Mouse (Mus musculus): ENCODE results near the gene Mier2. TPM values are rescaled to one million over a fixed set of nuclear protein-coding genes. Genes with fewer than 3 reads are reported as not detected.

Mier2 gene
- polyA plus RNA-seq, 1 experiment from 2014 or later: 15.6 TPM

DNA sequence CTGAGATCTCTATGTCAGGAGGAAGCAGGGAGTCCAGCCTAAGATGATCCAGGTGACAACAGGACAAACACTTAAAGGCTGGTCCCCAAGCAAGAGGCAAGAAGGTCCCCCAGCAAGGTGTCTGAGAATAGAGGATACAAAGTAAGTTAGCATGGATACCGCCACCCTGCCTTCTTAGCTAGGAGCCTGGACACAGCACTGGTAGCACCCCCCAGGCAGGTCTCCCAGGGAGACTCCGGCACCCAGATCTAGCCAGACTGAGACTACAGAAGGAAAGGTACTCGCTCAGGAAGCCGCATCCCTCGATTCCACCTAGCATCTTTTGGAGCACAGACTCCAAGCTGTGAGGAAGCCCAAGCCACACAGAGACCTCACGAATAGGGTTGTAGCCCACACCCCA is 1.8 kb downstream of the Mier2 start:
- no peak for ATAC-seq
- WGBS: 87% methylated on average over 6 of the region's 6 CpGs
- H3K4me3 ChIP-seq (ENCODE audit: low read depth, low read length): no peak overlapping the region
- no peak for TF ChIP-seq CTCF (IDR thresholded peaks at IDR 0.05; ENCODE audit: low read depth)
- no peak overlapping the region for H3K27ac ChIP-seq (ENCODE audit: low read depth, low read length)
- H3K27me3 ChIP-seq (replicated peaks; ENCODE audit: control insufficient read depth, insufficient read depth, low read length): no peaks in the 10 kb centered on the region
- H3K4me1 ChIP-seq (replicated peaks; ENCODE audit: control insufficient read depth, insufficient read depth, low read length): peaks cover 5% of the 10 kb centered on the region; the same call in 1 of the 2 replicates
- H3K9ac ChIP-seq (ENCODE audit: low read depth, low read length): no peak overlapping the region
- H3K9me3 ChIP-seq (ENCODE audit: control insufficient read depth): no peaks in the 10 kb centered on the region
- no peak overlapping the region for H3K4me2 ChIP-seq (replicated peaks; ENCODE audit: low read depth)
- peaks cover 16% of the 10 kb centered on the region for H3K36me3 ChIP-seq (ENCODE audit: control insufficient read depth, insufficient read depth)

DNA sequence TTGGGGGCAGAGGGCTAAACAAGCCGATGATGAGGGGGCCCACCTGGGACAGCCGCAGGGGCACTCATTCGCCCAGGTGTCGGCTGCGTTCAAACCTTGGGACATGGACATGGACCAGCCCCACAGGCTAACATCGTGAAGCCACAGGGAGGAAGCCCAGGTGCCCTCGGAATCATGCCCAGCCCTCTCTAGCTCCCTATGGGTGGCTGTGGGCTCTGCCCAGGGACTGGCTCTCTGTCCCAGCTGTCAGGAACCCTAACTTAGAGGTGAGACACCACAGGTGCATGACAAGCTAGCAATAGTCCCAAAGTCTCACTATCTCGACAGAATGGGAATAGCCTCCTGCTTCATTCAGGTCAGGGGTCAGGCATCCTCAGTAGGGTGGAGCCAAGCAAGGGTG is 2.5 kb downstream of the Mier2 start:
- Histone ChIP-seq H3K4me2 (replicated peaks; ENCODE audit: low read depth) (no peak overlapping the region), H3K4me3 (ENCODE audit: low read depth, low read length) (no peak overlapping the region), H3K36me3 (ENCODE audit: control insufficient read depth, insufficient read depth) (peaks cover 22% of the 10 kb centered on the region), H3K4me1 (replicated peaks; ENCODE audit: control insufficient read depth, insufficient read depth, low read length) (peaks cover 5% of the 10 kb centered on the region; the same call in 1 of the 2 replicates), H3K9me3 (ENCODE audit: control insufficient read depth) (no peaks in the 10 kb centered on the region), H3K27me3 (replicated peaks; ENCODE audit: control insufficient read depth, insufficient read depth, low read length) (no peaks in the 10 kb centered on the region), H3K27ac (ENCODE audit: low read depth, low read length) (no peak overlapping the region), H3K9ac (ENCODE audit: low read depth, low read length) (no peak overlapping the region)
- TF ChIP-seq CTCF (IDR thresholded peaks at IDR 0.05; ENCODE audit: low read depth): no peak
- ATAC-seq: no peak
- WGBS: 82% methylated on average over 8 of the region's 8 CpGs

DNA sequence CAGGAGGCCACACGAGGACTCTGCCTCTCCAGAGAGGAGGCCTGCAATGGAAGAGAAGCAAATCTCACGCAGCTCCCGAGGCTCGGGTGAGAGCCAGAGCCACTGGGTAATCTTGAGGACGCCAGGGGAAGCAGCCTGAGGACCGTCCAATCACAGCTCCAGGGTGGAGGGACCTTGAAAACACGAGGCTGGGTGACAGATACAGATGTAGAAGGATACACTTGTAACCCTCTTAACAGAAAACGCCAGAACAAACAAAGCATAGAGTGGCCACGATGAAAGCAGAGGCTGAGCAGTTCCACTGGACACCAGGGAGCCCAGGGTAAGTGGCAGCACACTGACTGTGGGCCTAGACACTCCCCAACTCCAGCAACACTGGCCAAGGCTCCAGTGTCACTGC is 4.6 kb downstream of the Mier2 start:
- TF ChIP-seq CTCF (IDR thresholded peaks at IDR 0.05; ENCODE audit: low read depth): no peak
- H3K4me2 ChIP-seq (replicated peaks; ENCODE audit: low read depth): no peak overlapping the region
- no peak overlapping the region for H3K9ac ChIP-seq (ENCODE audit: low read depth, low read length)
- H3K36me3 ChIP-seq (ENCODE audit: control insufficient read depth, insufficient read depth): peaks cover 42% of the 10 kb centered on the region
- no peak for ATAC-seq
- no peaks in the 10 kb centered on the region for H3K27me3 ChIP-seq (replicated peaks; ENCODE audit: control insufficient read depth, insufficient read depth, low read length)
- no peaks in the 10 kb centered on the region for H3K9me3 ChIP-seq (ENCODE audit: control insufficient read depth)
- no peak overlapping the region for H3K27ac ChIP-seq (ENCODE audit: low read depth, low read length)
- 74% methylated on average over 9 of the region's 9 CpGs for WGBS
- H3K4me1 ChIP-seq (replicated peaks; ENCODE audit: control insufficient read depth, insufficient read depth, low read length): peaks cover 5% of the 10 kb centered on the region; the same call in 1 of the 2 replicates
- H3K4me3 ChIP-seq (ENCODE audit: low read depth, low read length): no peak overlapping the region

DNA sequence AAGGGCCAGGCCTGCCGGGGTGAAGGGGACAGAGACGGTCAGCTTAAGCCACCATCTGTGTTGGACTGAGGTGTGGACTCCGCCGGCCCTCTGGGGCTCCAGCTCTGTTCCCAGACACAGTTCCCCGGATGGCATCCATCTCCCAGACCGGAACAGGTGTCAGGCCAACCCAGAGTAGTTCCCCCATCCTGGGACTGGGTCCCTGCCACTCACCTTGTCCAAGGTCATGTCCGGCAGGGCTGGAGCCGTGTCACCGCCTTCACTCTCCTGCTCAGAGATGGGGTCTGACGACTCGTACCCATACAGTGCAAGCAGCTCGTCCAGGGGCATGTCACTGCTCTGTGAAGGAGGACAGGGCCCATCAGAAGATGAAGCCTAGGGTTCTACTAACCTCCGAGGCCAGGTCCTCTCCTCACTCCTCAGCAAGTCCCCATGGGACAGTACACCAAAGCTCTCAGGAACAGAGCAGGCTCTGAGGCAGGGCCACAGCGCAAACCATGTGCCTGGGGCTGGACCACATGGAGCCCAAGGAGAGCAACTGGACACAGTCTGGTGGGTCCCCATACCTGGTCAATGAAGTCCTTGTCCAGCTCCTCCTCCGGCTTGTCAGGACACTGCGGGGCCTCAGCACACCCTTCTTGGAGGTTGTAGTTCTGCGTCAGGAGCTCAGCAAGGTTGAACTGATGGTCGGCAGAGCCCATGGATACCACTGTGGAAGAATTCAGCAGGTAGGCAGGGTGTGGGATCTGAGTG is 5.9 kb downstream of the Mier2 start:
- H3K27me3 ChIP-seq (replicated peaks; ENCODE audit: control insufficient read depth, insufficient read depth, low read length): no peaks in the 10 kb centered on the region
- H3K9me3 ChIP-seq (ENCODE audit: control insufficient read depth): no peaks in the 10 kb centered on the region
- no peak overlapping the region for H3K27ac ChIP-seq (ENCODE audit: low read depth, low read length)
- H3K4me3 ChIP-seq (ENCODE audit: low read depth, low read length): no peak overlapping the region
- no peak overlapping the region for H3K9ac ChIP-seq (ENCODE audit: low read depth, low read length)
- H3K4me2 ChIP-seq (replicated peaks; ENCODE audit: low read depth): no peak overlapping the region
- no peak for TF ChIP-seq CTCF (IDR thresholded peaks at IDR 0.05; ENCODE audit: low read depth)
- H3K4me1 ChIP-seq (replicated peaks; ENCODE audit: control insufficient read depth, insufficient read depth, low read length): peaks cover 5% of the 10 kb centered on the region; the same call in 1 of the 2 replicates
- ATAC-seq: no peak
- peaks cover 54% of the 10 kb centered on the region for H3K36me3 ChIP-seq (ENCODE audit: control insufficient read depth, insufficient read depth)
- WGBS: 94% methylated on average over 18 of the region's 18 CpGs

DNA sequence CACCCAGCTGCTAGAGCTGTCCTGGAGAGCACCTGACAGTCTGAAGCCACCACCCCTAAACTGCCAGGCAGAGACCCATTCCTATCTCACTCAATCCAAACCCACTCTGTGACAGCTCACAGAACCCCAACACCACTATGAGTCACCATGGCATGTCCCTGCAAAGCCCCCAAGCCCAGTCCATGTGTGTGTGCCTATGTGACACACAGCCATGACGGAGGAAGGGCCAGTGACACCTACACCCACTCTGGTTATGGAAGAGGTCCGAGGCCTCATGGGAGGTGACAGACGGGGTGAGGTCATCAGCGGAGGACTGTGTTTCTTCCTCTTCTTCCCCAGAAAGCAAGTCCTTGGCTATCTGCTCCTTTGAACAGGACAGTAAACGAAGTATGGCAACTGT is 6.5 kb downstream of the Mier2 start:
- H3K9ac ChIP-seq (ENCODE audit: low read depth, low read length): no peak overlapping the region
- TF ChIP-seq CTCF (IDR thresholded peaks at IDR 0.05; ENCODE audit: low read depth): no peak
- H3K4me1 ChIP-seq (replicated peaks; ENCODE audit: control insufficient read depth, insufficient read depth, low read length): 0 out of 2 replicates have a peak, but pooled peaks cover 5% of the 10 kb centered on the region
- no peaks in the 10 kb centered on the region for H3K27me3 ChIP-seq (replicated peaks; ENCODE audit: control insufficient read depth, insufficient read depth, low read length)
- no peak overlapping the region for H3K4me2 ChIP-seq (replicated peaks; ENCODE audit: low read depth)
- no peak overlapping the region for H3K27ac ChIP-seq (ENCODE audit: low read depth, low read length)
- 92% methylated on average over 5 of the region's 5 CpGs for WGBS
- H3K9me3 ChIP-seq (ENCODE audit: control insufficient read depth): no peaks in the 10 kb centered on the region
- no peak overlapping the region for H3K4me3 ChIP-seq (ENCODE audit: low read depth, low read length)
- ATAC-seq: no peak
- H3K36me3 ChIP-seq (ENCODE audit: control insufficient read depth, insufficient read depth): peaks cover 60% of the 10 kb centered on the region

DNA sequence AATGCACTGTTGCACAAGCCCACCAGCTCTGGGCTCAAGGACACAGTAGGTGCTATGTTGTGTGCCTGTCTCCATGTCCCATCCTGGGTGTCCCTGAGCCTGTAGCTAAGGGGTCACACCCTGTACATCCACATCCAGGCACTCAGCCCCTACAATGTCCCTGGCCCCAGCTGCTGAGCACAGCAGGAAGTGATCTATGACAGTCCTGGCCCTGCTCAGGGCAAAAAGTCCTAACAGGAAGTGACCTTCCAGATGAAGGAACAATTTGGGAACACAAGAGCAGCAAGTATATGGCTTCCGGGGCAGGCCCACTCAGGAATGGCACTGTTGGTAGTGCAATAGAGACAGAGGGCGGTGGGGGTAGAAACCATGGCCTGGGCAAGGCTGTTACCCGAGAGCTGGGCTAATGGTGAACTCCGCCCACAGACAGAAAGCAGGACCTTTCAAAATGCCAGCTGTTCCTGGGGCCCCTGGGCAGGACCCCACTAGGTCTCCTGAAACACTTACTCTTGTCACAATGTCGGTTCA is 7.8 kb downstream of the Mier2 start:
- Histone ChIP-seq H3K27ac (ENCODE audit: low read depth, low read length) (no peak overlapping the region), H3K36me3 (ENCODE audit: control insufficient read depth, insufficient read depth) (peaks cover 66% of the 10 kb centered on the region), H3K9ac (ENCODE audit: low read depth, low read length) (no peak overlapping the region), H3K9me3 (ENCODE audit: control insufficient read depth) (no peaks in the 10 kb centered on the region), H3K4me2 (replicated peaks; ENCODE audit: low read depth) (no peak overlapping the region), H3K27me3 (replicated peaks; ENCODE audit: control insufficient read depth, insufficient read depth, low read length) (no peaks in the 10 kb centered on the region), H3K4me1 (replicated peaks; ENCODE audit: control insufficient read depth, insufficient read depth, low read length) (no peaks in the 10 kb centered on the region), H3K4me3 (ENCODE audit: low read depth, low read length) (no peak overlapping the region)
- no peak for ATAC-seq
- 74% methylated on average over 5 of the region's 5 CpGs for WGBS
- TF ChIP-seq CTCF (IDR thresholded peaks at IDR 0.05; ENCODE audit: low read depth): no peak

All from intestine, postnatal 0 days (tissue).